In genomic region chr4:55875304-55875703, GRCm38 (mm10) we compare ENCODE assay signal across 9 mouse cellular contexts.
DNase-seq lines count a peak whose midpoint lies in the region; ATAC-seq and TF ChIP-seq lines count a peak whose summit lies in the region.
"Had no signal": no experiment of that assay in that cellular context is flagged by ENCODE, and none has a peak within 500 bp of the region (broad histone marks: within the 10 kb centered on the region; RNA-seq: fewer than 3 reads in every experiment).

No protein-coding gene starts in this region.

- ATAC-seq in hindbrain, postnatal 0 days = peak; percentile 72
- ATAC-seq in hindbrain, embryonic 14.5 days (ENCODE audit: low FRiP score) = no peak
- no peak for ATAC-seq in lung, embryonic 14.5 days (ENCODE audit: insufficient read depth)
- no peak for ATAC-seq in activated CD4-positive, CD25-positive, alpha-beta regulatory T cell, adult 4 months

- H3K27me3 ChIP-seq in hindbrain, postnatal 0 days (ENCODE audit: insufficient read depth, low read length) = no peaks in the 10 kb centered on the region
- no peaks in the 10 kb centered on the region for H3K27me3 ChIP-seq in hindbrain, embryonic 14.5 days (ENCODE audit: control insufficient read depth, insufficient read depth, low read length)
- no peaks in the 10 kb centered on the region for H3K27me3 ChIP-seq in lung, embryonic 14.5 days (ENCODE audit: insufficient read depth, low read length)

- intact Hi-C loops in gastrocnemius, postnatal 14 days (cut with DNase I; ENCODE audit: low total_unique reads) = no loop called here

- no peaks in the 10 kb centered on the region for H3K36me3 ChIP-seq in hindbrain, postnatal 0 days (ENCODE audit: insufficient read depth, low read length)
- no peaks in the 10 kb centered on the region for H3K36me3 ChIP-seq in hindbrain, embryonic 14.5 days (replicated peaks; ENCODE audit: control insufficient read depth, insufficient read depth)
- H3K36me3 ChIP-seq in lung, embryonic 14.5 days (ENCODE audit: insufficient read depth) = no peaks in the 10 kb centered on the region

- H3K9me3 ChIP-seq in hindbrain, postnatal 0 days (ENCODE audit: low read length) = no peaks in the 10 kb centered on the region
- H3K9me3 ChIP-seq in hindbrain, embryonic 14.5 days (ENCODE audit: control insufficient read depth, low read length) = no peaks in the 10 kb centered on the region
- no peaks in the 10 kb centered on the region for H3K9me3 ChIP-seq in lung, embryonic 14.5 days (ENCODE audit: low read depth, low read length)

- no peaks in the 10 kb centered on the region for H3K4me1 ChIP-seq in hindbrain, postnatal 0 days (ENCODE audit: insufficient read depth, low read length)
- H3K4me1 ChIP-seq in hindbrain, embryonic 14.5 days (replicated peaks; ENCODE audit: control insufficient read depth, insufficient read depth, low read length) = no peaks in the 10 kb centered on the region
- no peaks in the 10 kb centered on the region for H3K4me1 ChIP-seq in lung, embryonic 14.5 days (ENCODE audit: insufficient read depth)

- no peak overlapping the region for H3K4me2 ChIP-seq in hindbrain, postnatal 0 days (ENCODE audit: low read depth, low read length)
- no peak overlapping the region for H3K4me2 ChIP-seq in hindbrain, embryonic 14.5 days (replicated peaks)
- H3K4me2 ChIP-seq in lung, embryonic 14.5 days = no peak overlapping the region

- no peak for TF ChIP-seq CTCF in hindbrain, postnatal 0 days (IDR thresholded peaks at IDR 0.05; ENCODE audit: low read depth)
- no peak for TF ChIP-seq CTCF in brain, embryonic 14.5 days (IDR thresholded peaks at IDR 0.05; ENCODE audit: borderline replicate concordance, extremely low read depth, insufficient read depth, insufficient read length)
- no peak for TF ChIP-seq CTCF in lung, embryonic 14.5 days (IDR thresholded peaks at IDR 0.05; ENCODE audit: low read depth)

- peak; percentile 69 for DNase-seq in hindbrain, postnatal 0 days (ENCODE audit: low spot score)
- DNase-seq in hindbrain, embryonic 14.5 days (ENCODE audit: low spot score) = no peak
- peak; percentile 69 for DNase-seq in brain, embryonic 14.5 days (ENCODE audit: low read depth)
- DNase-seq in gastrocnemius, postnatal 14 days = peak; percentile 71
- DNase-seq in lung, embryonic 14.5 days = peak; percentile 29
- no peak for DNase-seq in thymus, postnatal 25 days
- DNase-seq in kidney, postnatal 10 days = no peak

- no peak overlapping the region for H3K4me3 ChIP-seq in hindbrain, postnatal 0 days (ENCODE audit: low read length)
- no peak overlapping the region for H3K4me3 ChIP-seq in hindbrain, embryonic 14.5 days (replicated peaks; ENCODE audit: low read length)
- H3K4me3 ChIP-seq in lung, embryonic 14.5 days (ENCODE audit: low read depth, low read length) = no peak overlapping the region

- H3K27ac ChIP-seq in hindbrain, postnatal 0 days = no peak overlapping the region
- no peak overlapping the region for H3K27ac ChIP-seq in hindbrain, embryonic 14.5 days
- no peak overlapping the region for H3K27ac ChIP-seq in lung, embryonic 14.5 days (ENCODE audit: low read depth)
- H3K27ac ChIP-seq: macrophage had no signal

- WGBS in hindbrain, postnatal 0 days = 63% methylated on average over 12 of the region's 12 CpGs
- 85% methylated on average over 12 of the region's 12 CpGs for WGBS in hindbrain, embryonic 14.5 days
- 75% methylated on average over 12 of the region's 12 CpGs for WGBS in lung, embryonic 14.5 days

- H3K9ac ChIP-seq in hindbrain, postnatal 0 days (replicated peaks; ENCODE audit: low read length) = no peak overlapping the region
- no peak overlapping the region for H3K9ac ChIP-seq in hindbrain, embryonic 14.5 days
- no peak overlapping the region for H3K9ac ChIP-seq in lung, embryonic 14.5 days

- TF ChIP-seq POLR2A in brain, embryonic 14.5 days (IDR thresholded peaks at IDR 0.05; ENCODE audit: borderline replicate concordance, extremely low read depth, insufficient read depth, insufficient read length, poor library complexity, severe bottlenecking) = no peak

Comparison
In these comparisons a context has a peak if more than half of its experiments do, and no peak if none do; other contexts are left out.
1. DNase-seq: peak in hindbrain, postnatal 0 days (single experiment), brain, embryonic 14.5 days (single experiment), gastrocnemius, postnatal 14 days (single experiment) and lung, embryonic 14.5 days (single experiment); none in hindbrain, embryonic 14.5 days (single experiment), thymus, postnatal 25 days (single experiment) and kidney, postnatal 10 days (single experiment).